Mouse (Mus musculus) fat pad, adult 2 months (tissue): ENCODE data around the gene Pacs2.

Experiments used
- DNase-seq: peaks from one replicate; pipeline ENCODE4 v3.0.0-alpha.2; 2011; ENCODE audit warnings: low read depth, low spot score; ENCODE audit errors: extremely low read depth

Gene Pacs2

DNA sequence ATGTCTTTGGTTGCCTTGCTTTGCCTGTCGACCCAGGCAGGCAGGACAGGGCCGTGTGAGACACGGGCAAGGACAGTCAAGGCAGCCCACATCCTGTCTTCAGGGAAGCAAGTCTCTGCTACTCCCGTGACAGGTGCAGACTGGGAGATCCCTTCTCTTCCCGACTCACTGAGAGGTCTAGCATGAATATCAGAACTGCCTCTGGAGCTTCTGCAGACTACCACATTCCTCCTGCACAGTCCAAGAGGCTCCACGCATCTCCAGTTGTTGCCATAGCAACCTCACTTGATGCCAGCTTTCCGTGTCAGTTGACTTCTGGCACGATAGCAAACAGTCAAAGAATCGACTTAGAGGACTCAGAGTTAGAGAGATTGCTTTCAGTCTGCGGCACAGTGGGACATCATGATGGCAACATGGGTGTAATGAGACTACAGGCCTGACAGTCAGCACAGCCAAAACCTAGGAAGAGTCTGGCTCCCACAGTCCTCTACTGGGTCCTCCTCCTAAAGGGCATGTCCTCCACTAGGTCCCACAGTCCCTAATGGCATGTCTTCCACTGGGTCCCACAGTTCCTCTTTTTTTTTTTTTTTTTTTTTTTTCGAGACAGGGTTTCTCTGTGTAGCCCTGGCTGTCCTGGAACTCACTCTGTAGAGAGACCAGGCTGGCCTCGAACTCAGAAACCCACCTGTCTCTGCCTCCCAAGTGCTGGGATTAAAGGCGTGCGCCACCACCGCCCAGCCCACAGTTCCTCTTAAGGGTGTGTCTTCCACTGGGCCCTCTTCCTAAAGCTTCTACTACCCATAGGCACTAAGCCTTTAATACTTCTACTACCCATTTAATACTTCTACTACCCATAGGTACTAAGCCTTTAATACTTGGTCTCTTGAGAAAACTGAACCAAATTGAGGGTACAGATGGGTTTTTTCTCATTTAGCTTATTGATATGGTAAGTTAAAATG is 27.5 kb downstream of the Pacs2 start:
- DNase-seq: no peak

DNA sequence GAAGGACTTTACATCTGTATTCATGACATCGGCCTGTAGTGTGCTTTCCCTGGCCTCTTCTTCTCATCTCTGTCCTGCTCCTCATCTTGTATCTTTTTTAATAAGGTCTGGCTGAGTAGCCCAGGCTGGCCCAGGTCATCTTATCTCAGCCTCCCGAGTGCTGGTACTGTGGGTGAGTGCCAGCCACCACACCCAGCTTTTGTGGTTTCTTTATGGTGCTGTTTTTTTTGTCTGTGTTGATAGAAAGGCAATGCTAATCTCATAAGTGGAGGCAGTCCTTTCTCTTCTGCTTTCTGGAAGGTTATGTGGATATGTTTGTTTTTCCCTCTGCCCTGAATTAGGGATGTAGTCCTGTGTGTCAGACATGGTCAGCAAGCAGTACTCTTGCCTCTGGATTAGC is 28.2 kb downstream of the Pacs2 start:
- no peak for DNase-seq

DNA sequence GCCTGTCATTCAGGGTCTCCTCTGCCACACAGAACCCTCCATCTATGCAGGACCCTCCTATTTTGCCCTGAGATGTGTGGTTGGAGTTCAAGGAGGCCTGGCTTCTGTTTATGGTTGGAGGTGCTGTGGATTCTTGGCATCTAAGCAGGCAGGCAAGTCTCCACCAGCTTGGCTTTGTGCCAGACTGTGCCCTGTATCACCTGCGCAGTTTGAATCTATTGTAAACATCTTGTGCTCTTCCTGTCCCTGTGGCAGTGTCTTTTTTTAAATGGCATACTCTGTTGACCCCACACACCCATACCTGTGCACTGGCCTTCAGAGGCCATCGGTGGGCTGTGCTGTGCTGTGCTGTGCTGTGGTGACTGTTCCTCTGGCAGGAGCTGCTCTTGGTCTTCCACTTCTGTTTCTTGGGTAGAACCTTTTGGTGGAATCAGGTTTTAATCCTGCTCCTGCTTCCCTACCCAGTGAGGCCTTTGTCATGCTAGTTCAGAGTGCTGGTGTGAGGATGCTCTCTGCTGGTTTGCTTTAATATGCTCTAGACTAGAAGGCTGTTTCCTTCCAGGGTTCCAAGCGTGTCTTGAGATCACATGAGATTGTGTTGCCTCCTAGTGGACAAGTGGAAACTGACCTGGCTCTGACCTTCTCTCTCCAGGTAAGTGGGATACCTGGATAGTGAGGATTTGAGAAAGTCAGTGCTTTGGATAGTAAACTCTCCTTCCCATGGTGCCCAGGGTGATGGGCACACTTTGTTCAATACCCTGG is 30.8 kb downstream of the Pacs2 start:
- no peak for DNase-seq

DNA sequence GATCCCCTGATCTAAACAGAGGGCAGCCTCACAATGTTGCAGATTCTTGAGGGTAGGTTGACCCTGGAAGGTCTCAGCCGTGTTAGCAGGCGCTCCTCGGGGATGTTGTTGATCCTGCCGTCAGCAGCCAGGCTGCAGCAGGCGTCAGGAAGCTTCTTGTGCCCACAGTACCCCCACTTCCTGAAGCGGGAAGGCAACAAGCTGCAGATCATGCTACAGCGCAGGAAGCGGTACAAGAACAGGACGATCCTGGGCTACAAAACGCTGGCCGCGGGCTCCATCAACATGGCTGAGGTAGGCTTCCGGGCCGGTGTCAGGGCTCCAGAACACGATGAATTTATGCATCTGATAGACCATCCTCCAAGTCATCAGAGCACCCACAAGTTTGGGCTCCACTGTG is 32.6 kb downstream of the Pacs2 start:
- DNase-seq: no peak

DNA sequence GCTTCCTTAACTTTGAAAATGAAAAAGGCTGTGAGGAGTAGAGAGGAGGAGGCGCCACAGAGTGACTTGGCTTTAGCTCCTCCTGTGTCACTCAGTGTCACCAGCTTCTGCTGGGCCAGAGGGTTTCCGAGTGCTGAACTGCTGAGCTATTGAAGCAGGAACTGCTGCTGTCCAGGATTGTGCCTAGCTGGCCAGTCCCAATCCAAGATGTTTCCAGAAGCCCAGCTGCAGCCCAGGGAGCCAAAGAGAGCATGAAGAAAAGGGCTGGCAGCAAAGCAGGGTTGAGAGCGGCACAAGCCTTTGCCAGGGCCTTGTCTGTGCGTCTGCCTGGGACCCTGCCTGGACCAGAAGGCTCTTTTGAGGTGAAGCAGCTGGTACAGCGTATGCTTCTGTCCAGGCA is 33.8 kb downstream of the Pacs2 start:
- no peak for DNase-seq

DNA sequence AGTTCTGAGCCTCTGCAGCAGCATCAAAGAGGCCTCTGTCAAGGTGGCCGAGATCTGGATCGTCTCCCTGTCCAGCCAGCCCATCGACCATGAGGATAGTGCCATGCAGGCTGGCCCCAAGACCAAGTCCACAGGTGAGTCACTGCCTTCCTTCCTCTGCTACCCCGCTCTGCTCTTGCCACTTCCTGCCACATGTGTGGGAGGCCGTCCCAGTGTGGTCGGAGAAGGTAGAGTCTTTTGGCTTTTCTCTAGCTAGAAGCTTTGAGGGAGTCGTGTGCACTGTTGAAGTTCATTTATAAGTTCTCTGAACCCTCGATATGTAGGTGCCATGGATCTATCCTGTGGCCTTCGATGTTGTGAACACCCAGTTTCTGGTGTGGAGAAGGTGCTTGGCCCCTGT is 35.5 kb downstream of the Pacs2 start:
- no peak for DNase-seq

DNA sequence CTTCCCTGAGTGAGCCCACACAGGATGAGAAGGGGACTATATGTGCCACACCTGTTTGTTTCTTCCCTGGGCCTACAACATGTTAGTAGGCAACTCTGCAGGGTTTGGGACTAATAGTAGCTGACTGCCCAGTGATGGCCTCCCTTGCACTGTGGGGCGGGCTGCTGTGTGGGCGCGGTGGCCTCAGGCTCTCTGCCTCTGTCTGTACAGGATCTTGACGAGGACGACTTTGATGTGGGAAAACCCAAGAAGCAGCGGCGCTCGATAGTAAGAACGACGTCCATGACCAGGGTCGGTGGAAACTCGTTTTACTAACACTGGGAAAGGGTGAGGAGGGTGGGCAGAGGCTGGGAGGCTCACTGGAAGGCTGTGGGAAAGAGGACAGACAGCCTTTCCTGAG is 36.4 kb downstream of the Pacs2 start:
- DNase-seq: no peak

DNA sequence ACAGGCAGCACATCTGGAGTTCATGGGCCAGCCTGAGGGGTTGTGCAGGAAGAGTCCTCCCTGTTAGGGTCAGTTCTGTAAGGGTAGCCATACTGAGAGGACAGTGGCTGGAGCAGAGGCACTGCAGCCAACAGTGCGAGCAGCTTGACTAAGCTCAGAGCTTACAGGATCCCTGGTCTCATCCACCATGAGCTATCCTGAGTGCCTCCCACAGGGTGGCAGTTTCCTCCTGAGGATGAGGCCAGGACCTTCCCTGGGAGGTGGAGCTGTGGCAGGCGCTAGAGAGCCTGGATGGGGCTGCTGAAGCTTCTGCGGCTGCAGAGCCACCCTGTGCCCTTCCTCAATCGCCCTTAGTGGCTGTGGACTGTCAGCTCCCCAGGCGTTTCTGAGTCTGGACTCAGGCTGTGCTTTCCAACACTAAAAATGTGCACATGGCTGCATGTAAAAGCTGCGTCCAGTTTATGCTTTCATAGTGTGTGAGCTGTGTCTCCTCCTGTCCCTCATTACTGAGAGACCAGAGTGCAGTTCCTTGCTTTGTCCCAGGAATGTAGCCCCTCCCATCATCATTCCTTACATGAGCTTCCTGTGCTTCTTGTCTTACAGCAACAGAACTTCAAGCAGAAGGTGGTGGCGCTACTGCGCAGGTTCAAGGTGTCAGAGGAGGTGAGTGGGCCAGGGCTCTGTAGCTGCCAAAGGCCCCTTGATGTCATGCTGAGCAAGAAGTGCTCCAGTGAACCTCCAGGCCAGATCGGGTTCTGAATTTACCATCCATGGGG is 37.5 kb downstream of the Pacs2 start:
- no peak for DNase-seq

DNA sequence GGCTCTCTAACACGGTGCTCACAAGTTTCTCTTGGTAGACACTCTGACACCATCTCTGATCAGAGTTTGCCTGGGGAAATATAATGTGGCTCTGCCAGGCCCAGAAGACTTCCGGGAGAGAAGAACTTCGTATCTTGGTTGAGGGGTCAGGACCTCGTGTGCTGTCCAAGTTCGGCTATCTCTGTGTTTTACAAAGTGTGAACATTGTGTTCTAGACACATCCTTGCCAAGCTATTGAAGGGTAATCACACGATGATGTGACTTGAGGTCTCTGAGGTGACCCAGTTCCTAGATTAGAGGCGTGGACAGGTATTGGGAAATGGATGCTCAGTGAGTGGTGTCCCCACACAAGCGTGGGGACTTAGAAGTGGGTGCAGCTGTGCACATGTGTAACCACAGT is 41.8 kb downstream of the Pacs2 start:
- DNase-seq: no peak

DNA sequence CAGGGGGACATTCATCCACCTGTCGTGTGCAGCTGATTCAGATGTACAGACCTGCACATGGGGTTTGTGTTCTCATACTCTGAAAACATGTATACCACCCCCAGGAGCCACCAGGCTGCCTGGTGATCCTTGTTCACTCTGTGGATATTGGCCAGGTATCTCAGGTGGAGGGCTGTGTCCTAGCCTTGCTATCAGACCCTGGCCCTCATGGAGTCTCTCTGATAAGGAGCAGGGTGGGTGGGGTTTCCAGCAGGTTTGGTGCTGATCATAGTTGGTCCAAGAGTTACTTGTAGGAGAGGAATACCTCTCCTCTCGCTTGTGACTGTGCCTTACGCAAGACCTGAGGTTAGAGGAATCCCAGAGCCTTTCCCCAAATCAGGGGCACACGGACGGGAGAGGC is 45.9 kb downstream of the Pacs2 start:
- DNase-seq: no peak

DNA sequence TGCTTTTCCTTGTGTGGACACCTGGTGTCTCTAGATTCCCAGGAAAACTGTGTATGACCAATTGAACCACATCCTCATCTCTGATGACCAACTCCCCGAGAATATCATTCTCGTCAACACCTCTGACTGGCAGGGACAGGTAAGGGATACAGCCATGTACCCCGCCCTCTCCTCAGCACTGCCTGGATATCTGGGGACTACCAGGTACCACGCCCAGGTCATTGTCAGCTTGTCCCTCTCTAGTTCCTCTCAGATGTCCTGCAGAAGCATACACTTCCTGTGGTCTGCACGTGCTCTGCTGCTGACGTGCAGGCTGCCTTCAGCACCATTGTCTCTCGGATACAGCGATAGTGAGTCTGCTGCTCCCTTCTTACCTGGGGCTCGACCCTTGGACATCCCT is 47.3 kb downstream of the Pacs2 start:
- DNase-seq: no peak

DNA sequence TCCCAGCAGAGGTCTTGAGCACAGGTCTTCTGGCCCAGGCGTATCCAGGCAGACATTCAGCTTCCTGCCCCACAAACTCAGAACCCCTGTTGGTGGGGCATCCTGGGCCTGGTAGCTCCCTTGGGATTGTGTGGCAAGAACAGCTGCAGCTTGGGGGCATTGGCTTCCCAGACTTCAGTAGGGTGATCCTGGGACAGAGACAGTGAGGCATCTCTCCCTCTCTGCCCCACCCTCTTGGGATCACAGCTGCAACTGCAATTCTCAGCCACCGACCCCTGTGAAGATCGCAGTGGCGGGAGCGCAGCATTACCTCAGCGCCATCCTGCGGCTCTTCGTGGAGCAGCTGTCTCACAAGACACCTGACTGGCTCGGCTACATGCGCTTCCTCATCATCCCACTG is 47.9 kb downstream of the Pacs2 start:
- DNase-seq: no peak

DNA sequence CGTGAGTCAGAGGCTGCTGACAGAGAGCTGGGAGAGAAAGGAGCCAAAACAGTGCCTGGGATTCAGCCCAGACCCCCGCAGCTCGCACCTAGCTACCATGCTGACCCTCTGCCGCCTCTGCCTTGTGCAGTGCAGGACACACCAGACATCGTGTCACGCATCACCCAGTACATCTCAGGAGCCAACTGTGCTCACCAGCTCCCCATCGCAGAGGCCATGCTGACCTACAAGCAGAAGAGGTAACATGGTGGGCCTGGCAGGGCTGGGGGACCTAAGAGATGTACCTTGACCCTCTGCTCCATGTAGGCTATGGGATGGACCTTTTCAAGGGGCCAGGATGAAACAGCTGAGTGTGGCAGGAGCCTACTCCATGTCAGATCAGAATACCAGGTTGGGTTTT is 49.4 kb downstream of the Pacs2 start:
- no peak for DNase-seq

DNA sequence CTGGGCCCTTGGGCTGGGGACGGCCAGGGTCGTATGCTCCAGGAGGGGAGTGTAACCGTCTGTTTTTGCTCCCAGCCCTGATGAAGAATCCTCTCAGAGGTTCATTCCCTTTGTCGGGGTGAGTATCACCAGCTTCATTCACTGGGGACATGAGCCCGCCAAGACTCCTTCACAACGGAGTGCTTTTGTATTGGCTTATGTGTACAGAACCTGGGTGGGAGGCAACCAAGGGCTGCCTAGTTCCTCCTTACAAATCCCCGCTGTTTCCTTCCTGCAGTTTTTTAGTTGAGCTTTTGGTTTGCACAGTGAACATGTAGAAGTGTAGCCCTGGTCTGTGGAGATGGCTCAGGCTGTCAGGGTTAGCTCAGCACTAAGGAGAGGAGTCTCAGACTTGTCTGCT is 53.7 kb downstream of the Pacs2 start:
- no peak for DNase-seq

DNA sequence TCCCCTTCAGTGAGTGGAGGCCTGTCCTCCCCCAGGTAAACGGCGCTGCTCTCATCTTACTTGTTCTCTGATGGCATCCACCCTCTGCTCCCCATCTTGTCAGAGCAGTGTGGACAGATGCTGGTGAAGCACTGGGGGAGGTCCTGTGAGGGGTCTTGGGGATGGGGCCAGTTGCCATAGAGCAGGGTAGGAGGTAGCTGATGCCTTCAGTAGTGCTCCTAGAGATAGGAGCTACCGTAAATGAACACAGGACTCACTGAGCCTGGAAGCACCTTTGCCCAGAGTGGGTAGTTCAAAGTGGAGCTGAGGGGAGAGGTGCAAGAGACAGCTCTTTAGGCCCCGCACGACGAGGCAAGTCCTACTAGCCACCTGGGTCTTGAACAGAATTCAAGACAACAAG is 55.1 kb downstream of the Pacs2 start:
- no peak for DNase-seq

DNA sequence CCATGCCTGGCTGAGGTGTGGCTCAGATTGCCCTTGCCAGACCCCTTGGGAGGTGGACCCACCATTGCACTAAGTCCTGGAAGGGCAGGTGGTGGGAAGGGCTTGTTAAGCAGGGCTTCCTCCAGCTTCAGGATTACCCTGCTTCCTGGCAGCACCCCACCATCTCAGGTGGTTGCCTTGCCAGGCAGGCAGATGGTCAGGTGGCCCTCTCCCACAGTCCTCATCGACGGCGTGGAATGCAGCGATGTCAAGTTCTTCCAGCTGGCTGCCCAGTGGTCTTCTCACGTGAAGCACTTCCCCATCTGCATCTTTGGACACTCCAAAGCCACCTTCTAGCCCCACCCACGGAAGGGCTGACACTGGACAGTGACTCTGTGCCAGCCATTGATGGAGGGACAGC is 57.0 kb downstream of the Pacs2 start:
- no peak for DNase-seq

DNA sequence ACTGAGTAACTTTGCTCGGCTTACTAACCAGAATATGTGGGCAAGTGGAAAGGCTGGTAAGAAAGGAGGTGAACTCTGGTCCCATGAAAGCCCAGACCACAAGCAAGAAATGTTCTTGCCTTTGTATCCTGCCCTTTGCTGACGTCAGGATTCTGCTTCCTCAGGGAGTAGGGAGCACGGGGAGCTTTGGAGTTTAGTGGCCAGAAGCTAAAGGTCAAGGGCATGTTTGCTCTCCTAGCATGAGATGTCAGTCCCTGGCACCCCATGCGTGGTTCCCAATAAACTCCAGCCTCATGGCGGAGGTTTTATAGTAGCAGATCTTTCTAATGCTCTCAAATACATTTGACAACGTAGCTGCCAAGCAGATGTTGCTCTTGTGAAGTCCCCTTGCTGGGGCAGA is 57.5 kb downstream of the Pacs2 start:
- no peak for DNase-seq

DNA sequence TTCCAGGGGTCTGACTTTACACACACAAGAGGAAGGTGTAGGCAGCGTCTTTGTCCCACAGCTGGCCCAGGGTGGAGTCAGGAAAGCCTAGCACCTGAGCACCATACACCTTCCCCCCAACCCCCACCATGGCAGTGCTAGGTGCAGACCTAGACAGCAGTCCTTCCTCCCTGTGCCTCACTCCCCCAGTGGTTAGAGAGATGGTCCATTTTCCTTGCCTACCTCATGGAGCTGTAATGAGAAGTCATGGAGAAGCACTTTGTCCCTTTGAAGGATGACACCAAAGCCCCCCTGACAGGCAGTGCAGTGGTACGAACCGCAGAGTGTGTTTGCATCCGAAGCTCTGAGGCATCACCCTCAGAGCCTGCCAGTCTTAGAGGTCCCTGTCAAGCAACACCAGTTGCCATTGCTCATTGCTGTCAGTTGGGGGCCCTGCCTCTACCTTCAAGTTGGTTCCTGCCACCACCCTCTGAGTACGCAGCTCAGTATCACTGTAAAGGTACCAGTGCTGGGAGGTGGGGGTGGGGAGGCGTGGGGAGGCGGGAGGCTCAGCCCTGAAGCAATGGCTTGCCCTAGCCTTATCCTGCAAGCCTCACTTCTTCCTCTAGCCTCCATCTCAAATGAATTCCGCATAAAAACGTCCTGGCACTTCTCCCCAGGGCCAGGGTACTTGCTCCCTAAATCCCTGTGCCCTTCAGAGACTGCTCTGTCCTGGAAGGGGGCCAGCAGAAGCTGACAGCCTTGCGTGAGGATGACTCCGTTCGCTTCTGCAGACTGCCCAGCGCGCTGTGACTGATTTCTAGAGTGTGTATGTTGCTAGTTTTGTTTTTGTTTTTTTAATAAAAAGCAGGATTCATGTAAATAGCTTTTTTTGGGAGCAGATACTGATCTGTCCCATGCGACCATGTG is 59.4 kb downstream of the Pacs2 start:
- no peak for DNase-seq

DNA sequence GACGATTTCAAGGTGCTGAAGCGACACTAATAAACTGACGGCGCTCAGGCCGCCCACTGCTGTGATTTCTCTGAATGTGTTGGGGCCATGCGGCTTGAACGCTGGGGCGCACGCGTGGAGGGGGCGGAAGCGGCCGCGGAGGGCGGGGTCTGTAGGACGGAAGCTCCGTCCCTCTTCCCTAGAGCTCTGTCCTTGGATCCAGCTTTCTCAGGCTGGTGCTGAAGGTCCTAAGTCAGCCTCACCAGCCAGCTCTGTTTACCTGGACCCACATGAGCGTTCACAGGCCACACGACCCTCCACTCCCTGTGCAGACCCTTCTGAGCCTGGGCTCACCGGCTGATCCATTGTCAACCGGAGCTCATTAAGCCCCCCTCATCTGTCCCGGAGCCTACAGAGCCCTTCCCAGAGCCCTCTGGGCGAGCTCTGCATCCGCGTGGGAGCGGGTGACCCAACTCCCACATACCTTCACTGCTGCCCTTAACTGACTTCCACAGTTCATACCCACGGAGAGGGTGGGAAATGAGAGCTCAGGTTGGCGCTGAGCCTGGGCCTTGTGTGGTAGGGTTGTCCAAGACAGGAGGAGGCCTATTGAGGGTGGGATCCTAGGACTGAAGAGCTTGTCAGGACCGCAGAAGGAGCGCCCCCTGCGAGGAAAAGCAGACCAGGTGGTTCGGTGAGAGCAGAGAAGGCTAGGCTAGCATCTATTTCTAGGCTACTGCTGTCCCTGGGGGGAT is 60.2 kb downstream of the Pacs2 start, which contains the start of gene Tex22:
Gene Tex22, plus strand, starts transcription at position 174 of the 734 bp plus-strand sequence.
- no peak for DNase-seq

DNA sequence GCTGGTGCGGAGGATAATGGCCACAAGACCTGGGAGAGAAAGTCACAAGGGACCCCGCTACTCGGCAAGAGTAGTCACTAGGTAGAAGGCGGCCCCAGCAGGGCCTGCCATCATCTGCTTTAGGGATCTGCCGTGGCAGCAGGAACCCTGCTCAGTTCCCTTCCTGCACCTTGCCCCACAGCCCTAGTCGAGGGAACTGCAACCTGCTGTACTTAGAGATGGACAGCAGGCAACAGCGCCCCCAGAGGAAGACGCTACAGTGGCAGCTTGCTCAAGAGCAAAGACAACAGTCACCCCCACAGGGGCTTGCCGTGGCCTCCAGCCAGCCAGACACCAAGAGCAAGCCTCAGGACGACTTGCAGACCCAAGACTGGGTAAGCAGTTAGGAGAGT is 60.8 kb downstream of the Pacs2 start:
- DNase-seq: no peak
